Comparison of ENCODE assay signal across 8 mouse cellular contexts in the genomic region with DNA sequence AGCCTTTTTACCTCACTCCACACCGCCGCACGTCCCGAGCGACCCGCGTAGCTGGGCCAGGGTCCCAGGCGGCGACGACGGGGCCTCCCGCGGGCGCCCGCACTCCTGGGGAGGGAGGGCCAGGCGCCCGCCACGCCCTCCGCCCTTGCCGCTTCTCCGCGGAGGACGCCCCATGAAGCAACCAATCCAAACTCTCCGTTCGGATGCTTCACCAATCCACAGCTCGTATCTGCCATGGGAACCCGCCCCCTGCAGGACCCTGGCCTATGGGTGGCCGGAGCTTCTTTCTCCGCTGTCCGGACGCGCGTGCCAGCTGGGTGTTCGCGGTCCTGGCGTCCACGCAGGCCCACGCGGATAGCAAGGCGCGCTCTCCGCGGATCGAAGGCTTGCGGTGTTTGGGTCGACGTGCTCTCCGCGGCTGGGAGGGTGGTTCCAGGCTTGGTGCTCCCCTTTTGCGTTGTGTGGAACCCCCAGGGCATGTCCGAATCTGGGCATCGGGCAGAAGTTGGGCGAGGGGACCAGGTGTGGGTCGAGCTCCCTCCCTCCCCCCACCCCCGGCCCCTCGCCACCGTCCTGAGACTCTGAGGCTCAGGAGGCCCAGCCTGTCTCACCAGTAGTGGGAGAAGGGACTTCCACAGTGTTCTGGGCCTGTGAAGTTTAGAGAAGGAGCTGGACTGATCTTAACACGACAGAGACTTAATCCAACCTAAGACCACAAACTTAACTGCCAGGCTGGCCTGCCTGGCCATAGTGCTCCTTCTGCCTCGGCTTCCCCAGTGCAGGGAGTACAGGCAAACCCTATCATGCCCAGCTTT. TPM values are rescaled to one million over a fixed set of nuclear protein-coding genes. Genes with fewer than 3 reads are reported as not detected.
DNase-seq lines count a peak whose midpoint lies in the region; ATAC-seq and TF ChIP-seq lines count a peak whose summit lies in the region.

A gene (minus strand): TSS at position 134 of the 815 bp plus-strand sequence.

- under 1% methylated on average over 59 of the region's 59 CpGs for WGBS in hindbrain, postnatal 0 days

- no peaks in the 10 kb centered on the region for H3K9me3 ChIP-seq in hindbrain, postnatal 0 days (ENCODE audit: low read length)

- ATAC-seq in common myeloid progenitor, adult 5-6 weeks (replicated peaks; ENCODE audit: low read depth, poor library complexity, severe bottlenecking), result peak; percentile 95
- ATAC-seq in hindbrain, postnatal 0 days, result peak; percentile 98
- ATAC-seq in megakaryocyte, adult 5-6 weeks (ENCODE audit: poor library complexity, severe bottlenecking), result peak; percentile 99

- peaks cover 14% of the 10 kb centered on the region; the same call in 1 of the 2 replicates for H3K4me1 ChIP-seq in hindbrain, postnatal 0 days (ENCODE audit: insufficient read depth, low read length)

- H3K36me3 ChIP-seq in hindbrain, postnatal 0 days (ENCODE audit: insufficient read depth, low read length), result no peaks in the 10 kb centered on the region

- peak within 1 kb of the TSS; percentile 100 for H3K4me3 ChIP-seq in gastrocnemius, adult 2 months
- peak within 1 kb of the TSS; percentile 95 for H3K4me3 ChIP-seq in hindbrain, postnatal 0 days (ENCODE audit: low read length)
- H3K4me3 ChIP-seq in left cerebral cortex, adult 2 months, result peak within 1 kb of the TSS; percentile 98

- intact Hi-C loops in gastrocnemius, adult 2 months (cut with DNase I), result loop anchor here (5.0 kb wide), 3 partner anchors 47 to 493 kb away; a partner anchor contains a TSS
- intact Hi-C loops in left cerebral cortex, adult 2 months (cut with DNase I), result loop anchor here (5.0 kb wide), 3 partner anchors 47 to 117 kb away; a partner anchor contains a TSS

- peak within 1 kb of the TSS; percentile 97 for H3K27ac ChIP-seq in gastrocnemius, adult 2 months
- peak within 1 kb of the TSS; percentile 91 for H3K27ac ChIP-seq in hindbrain, postnatal 0 days
- peak within 1 kb of the TSS; percentile 94 for H3K27ac ChIP-seq in left cerebral cortex, adult 2 months

- peak; percentile 17; the same call in 1 of the 2 replicates for TF ChIP-seq CTCF in gastrocnemius, adult 2 months (IDR thresholded peaks at IDR 0.05)
- peak; percentile 36 for TF ChIP-seq CTCF in hindbrain, postnatal 0 days (IDR thresholded peaks at IDR 0.05; ENCODE audit: low read depth)
- peak; percentile 19 for TF ChIP-seq CTCF in left cerebral cortex, adult 2 months (IDR thresholded peaks at IDR 0.05)

- H3K9ac ChIP-seq in hindbrain, postnatal 0 days (replicated peaks; ENCODE audit: low read length), result peak within 1 kb of the TSS; percentile 94

- H3K4me2 ChIP-seq in hindbrain, postnatal 0 days (ENCODE audit: low read depth, low read length), result peak within 1 kb of the TSS; percentile 96

- no peaks in the 10 kb centered on the region for H3K27me3 ChIP-seq in hindbrain, postnatal 0 days (ENCODE audit: insufficient read depth, low read length)

- DNase-seq in ZHBTc4 (ENCODE audit: low read depth, low spot score), result peak; percentile 97
- peak; percentile 97 for DNase-seq in gastrocnemius, adult 2 months
- DNase-seq in hindbrain, postnatal 0 days (ENCODE audit: low spot score), result peak; percentile 98
- peak; percentile 95 to 96 for DNase-seq in left cerebral cortex, adult 2 months (ENCODE audit: extremely low spot score in 1 of 2, low spot score in 2 of 2)
- peak; percentile 96 for DNase-seq in right cerebral cortex, adult 2 months (ENCODE audit: low spot score in 2 of 2)
- DNase-seq in urinary bladder, postnatal 14 days (ENCODE audit: low spot score), result peak; percentile 96

RNA-seq across cellular contexts. Expression of the gene that starts here (rescaled TPM):
- total RNA-seq in common myeloid progenitor, adult 5-6 weeks (2017), result 33.4 and 46.1 TPM in 2 replicates
- 10 to 100 TPM; 30.8 to 36.1 TPM for total RNA-seq in gastrocnemius, adult 2 months (2021)
- 43.5 and 61.1 TPM in 2 replicates for total RNA-seq in hindbrain, postnatal 0 days (2014; rRNA removed)
- 23.1 and 24.4 TPM in 2 replicates for polyA plus RNA-seq in hindbrain, postnatal 0 days (2015; fragmentation: Nextera tagmentation; extraction: Ambion mirVana)
- 10 to 100 TPM; 31.5 to 32.5 TPM for total RNA-seq in left cerebral cortex, adult 2 months (2021)
- 5.8 and 8.3 TPM in 2 replicates for total RNA-seq in megakaryocyte, adult 5-6 weeks (2015)
- 7.4 and 7.6 TPM in 2 replicates for total RNA-seq in megakaryocyte, adult 5-6 weeks (2017)

Comparison
In these comparisons a context has a peak if more than half of its experiments do, and no peak if none do; other contexts are left out.
1. Peak in every context shown above with its lines: DNase-seq, ATAC-seq, H3K4me3 ChIP-seq and H3K27ac ChIP-seq.